Mouse (Mus musculus): ENCODE measurements around the gene Mlf1. TPM values are rescaled to one million over a fixed set of nuclear protein-coding genes. Genes with fewer than 3 reads are reported as not detected.

Mlf1 gene
- polyA plus RNA-seq, 1 experiment: not detected

DNA sequence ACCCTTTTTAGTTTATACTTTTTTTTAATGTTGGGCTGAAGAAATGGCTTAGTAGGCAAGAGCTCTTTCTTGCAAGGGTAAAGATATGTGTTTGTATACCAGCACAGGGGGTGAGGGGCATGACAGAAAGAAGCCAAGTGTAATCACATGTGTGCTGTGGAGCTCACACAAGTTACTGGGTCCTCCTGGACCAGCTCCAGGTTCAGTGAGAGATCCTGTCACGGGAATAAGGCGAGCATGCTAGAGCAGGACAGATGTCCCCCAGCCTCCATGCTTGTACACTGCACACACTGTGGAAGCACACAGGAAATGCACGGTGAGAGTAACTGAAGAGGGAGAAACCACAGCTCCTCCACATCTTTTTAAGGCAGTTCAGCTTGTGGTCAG is 21.1 kb upstream of the Mlf1 start:
- no peak for TF ChIP-seq CTCF (IDR thresholded peaks at IDR 0.05; ENCODE audit: control insufficient read depth, insufficient read depth, low read length)
- TF ChIP-seq POLR2A (IDR thresholded peaks at IDR 0.05; ENCODE audit: borderline replicate concordance, control insufficient read depth, low read depth, low read length): no peak
- Histone ChIP-seq H3K4me1 (ENCODE audit: control insufficient read depth, insufficient read depth, low read length) (no peaks in the 10 kb centered on the region), H3K27ac (ENCODE audit: control insufficient read depth, insufficient read depth, low read depth, low read length, poor library complexity) (no peak overlapping the region), H3K4me3 (replicated peaks; ENCODE audit: control insufficient read depth, low read depth, low read length) (no peak overlapping the region)
- WGBS: 65% methylated on average over 3 of the region's 3 CpGs

DNA sequence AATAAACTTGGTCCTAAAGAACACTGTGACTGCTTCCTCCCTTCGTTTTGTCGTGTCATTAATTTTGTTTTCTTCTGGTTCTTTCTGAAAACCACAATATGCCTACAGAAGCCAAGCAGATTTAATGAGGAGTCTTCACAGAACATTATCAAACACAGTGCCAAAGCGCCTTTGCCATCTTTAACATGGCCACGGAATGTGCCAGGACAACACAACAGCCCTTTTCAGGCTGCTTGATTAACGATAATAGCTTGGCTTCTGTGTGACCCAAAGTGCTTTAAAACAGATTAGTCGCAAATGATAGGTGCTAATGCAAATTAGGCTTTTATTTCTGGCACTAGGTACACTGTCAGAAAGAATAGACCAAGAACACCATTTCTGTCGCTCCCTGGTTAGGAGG is 15.5 kb upstream of the Mlf1 start:
- no peaks in the 10 kb centered on the region for H3K4me1 ChIP-seq (ENCODE audit: control insufficient read depth, insufficient read depth, low read length)
- TF ChIP-seq CTCF (IDR thresholded peaks at IDR 0.05; ENCODE audit: control insufficient read depth, insufficient read depth, low read length) (no peak), POLR2A (IDR thresholded peaks at IDR 0.05; ENCODE audit: borderline replicate concordance, control insufficient read depth, low read depth, low read length) (no peak)
- H3K4me3 ChIP-seq (replicated peaks; ENCODE audit: control insufficient read depth, low read depth, low read length): no peak overlapping the region
- H3K27ac ChIP-seq (ENCODE audit: control insufficient read depth, insufficient read depth, low read depth, low read length, poor library complexity): no peak overlapping the region
- 88% methylated on average over 7 of the region's 7 CpGs for WGBS

DNA sequence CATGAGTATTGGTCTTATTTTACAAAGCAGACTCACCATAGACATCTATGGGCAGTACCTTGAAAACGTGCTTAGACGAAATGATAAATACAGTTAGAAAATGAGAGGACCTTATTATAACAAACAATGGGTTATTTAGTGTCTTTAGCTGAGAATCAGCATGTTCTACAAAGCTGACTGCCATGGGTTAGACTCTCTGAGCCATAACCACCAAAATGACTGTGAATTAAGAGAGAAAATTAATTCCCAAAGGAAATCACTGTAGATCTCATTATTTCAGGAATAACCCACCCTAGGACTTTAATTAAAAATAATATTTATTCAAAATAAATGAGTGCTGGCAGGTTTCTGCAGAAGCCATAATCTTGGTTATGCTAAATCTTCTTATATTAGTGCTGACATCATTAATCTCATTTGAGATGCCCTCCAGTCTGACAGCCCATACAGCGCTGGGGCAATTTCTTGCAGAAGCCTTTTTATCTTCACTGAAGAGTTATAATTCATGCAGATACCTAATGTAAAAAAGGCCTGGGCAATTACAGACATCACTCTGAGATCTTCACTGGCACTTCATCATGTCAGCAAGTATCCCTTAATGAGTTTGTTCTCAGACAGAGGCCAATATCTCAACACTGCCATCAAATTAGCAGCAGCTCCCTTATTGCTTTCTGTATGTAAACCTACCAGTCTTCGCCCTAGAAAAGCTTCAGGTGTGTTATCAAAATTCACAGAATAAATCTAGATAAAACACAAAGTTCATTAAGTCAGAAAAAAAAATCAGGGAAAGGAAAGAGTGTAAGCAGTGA is 7.6 kb upstream of the Mlf1 start:
- H3K4me1 ChIP-seq (ENCODE audit: control insufficient read depth, insufficient read depth, low read length): no peaks in the 10 kb centered on the region
- TF ChIP-seq POLR2A (IDR thresholded peaks at IDR 0.05; ENCODE audit: borderline replicate concordance, control insufficient read depth, low read depth, low read length) (no peak), CTCF (IDR thresholded peaks at IDR 0.05; ENCODE audit: control insufficient read depth, insufficient read depth, low read length) (no peak)
- H3K27ac ChIP-seq (ENCODE audit: control insufficient read depth, insufficient read depth, low read depth, low read length, poor library complexity): no peak overlapping the region
- WGBS: 70% methylated on average over 4 of the region's 4 CpGs
- no peak overlapping the region for H3K4me3 ChIP-seq (replicated peaks; ENCODE audit: control insufficient read depth, low read depth, low read length)

DNA sequence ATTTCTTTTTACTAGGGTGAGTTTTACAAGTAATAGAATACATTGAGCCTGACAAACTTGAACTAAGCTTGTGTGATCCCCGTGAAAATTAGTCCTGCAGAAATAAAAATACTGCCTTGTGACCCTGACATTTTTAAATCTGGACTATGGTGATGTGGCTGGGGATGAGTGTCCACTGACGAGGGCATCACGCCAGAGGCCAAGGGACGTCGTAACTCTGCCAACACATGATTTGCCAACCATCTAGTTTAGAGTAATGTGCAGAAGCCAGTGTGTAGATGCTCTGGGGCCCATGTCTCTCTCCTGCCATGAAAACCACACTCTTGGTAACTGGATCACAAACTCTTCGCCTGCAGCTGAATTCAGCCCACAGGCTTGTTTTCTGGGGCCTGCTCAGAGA is 6.4 kb upstream of the Mlf1 start:
- 77% methylated on average over 6 of the region's 6 CpGs for WGBS
- H3K4me3 ChIP-seq (replicated peaks; ENCODE audit: control insufficient read depth, low read depth, low read length): no peak overlapping the region
- no peaks in the 10 kb centered on the region for H3K4me1 ChIP-seq (ENCODE audit: control insufficient read depth, insufficient read depth, low read length)
- TF ChIP-seq CTCF (IDR thresholded peaks at IDR 0.05; ENCODE audit: control insufficient read depth, insufficient read depth, low read length) (no peak), POLR2A (IDR thresholded peaks at IDR 0.05; ENCODE audit: borderline replicate concordance, control insufficient read depth, low read depth, low read length) (no peak)
- no peak overlapping the region for H3K27ac ChIP-seq (ENCODE audit: control insufficient read depth, insufficient read depth, low read depth, low read length, poor library complexity)

DNA sequence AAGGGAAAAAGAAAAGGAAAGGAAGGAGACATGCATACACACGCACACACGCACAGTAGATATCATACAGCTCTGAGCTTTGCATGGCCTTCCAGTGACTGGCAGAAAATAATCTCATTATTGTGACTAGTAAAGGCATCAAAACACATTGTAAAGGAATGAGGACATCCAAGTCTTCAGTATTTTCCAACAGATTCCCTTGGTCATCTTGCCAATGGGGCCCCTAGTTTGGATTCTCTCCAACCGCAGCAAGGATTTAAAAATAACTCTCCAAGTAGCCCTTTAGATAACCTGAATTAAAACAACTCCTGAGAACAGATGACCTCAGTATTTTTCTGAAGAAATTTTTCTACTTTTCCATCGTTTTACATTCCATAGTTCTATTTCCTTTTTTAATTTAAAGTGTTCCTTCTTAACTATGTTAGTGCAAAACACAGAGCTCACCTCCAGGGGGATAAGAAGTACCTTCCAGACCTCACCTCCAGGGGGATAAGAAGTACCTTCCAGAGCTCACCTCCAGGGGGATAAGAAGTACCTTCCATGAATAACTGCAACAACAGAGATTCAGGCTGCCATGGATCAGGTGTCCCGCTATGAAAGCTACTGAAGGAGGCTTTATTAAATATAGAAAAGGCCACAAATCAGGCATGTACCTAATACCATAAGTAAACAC is 4.4 kb upstream of the Mlf1 start:
- TF ChIP-seq CTCF (IDR thresholded peaks at IDR 0.05; ENCODE audit: control insufficient read depth, insufficient read depth, low read length): no peak
- no peak for TF ChIP-seq POLR2A (IDR thresholded peaks at IDR 0.05; ENCODE audit: borderline replicate concordance, control insufficient read depth, low read depth, low read length)
- WGBS: 70% methylated on average over 5 of the region's 5 CpGs
- H3K27ac ChIP-seq (ENCODE audit: control insufficient read depth, insufficient read depth, low read depth, low read length, poor library complexity): no peak overlapping the region
- no peaks in the 10 kb centered on the region; the same call in 1 of the 2 replicates for H3K4me1 ChIP-seq (ENCODE audit: control insufficient read depth, insufficient read depth, low read length)
- no peak overlapping the region for H3K4me3 ChIP-seq (replicated peaks; ENCODE audit: control insufficient read depth, low read depth, low read length)

DNA sequence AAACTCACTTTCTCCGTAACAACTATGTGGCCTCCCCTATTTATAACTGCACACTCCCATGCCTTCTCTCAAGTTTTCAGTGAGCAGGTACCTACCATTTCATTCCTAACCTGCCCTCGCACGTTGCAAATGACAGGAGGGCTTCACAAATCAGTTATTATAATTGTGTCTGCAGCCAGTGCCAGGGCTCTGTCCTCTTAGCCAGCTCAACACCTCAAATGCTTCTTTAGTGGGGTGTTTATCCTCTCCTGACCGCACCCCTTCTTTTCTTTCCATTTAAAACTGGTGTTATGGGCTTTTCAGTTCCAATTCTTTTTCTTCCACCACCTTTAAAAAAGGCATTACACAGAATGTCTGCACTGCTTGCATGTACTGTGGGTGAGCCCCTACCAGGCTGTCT is 1.7 kb upstream of the Mlf1 start:
- TF ChIP-seq CTCF (IDR thresholded peaks at IDR 0.05; ENCODE audit: control insufficient read depth, insufficient read depth, low read length) (no peak), POLR2A (IDR thresholded peaks at IDR 0.05; ENCODE audit: borderline replicate concordance, control insufficient read depth, low read depth, low read length) (no peak)
- WGBS: 70% methylated on average over 4 of the region's 4 CpGs
- no peak overlapping the region for H3K27ac ChIP-seq (ENCODE audit: control insufficient read depth, insufficient read depth, low read depth, low read length, poor library complexity)
- no peaks in the 10 kb centered on the region; the same call in 1 of the 2 replicates for H3K4me1 ChIP-seq (ENCODE audit: control insufficient read depth, insufficient read depth, low read length)
- H3K4me3 ChIP-seq (replicated peaks; ENCODE audit: control insufficient read depth, low read depth, low read length): no peak overlapping the region

DNA sequence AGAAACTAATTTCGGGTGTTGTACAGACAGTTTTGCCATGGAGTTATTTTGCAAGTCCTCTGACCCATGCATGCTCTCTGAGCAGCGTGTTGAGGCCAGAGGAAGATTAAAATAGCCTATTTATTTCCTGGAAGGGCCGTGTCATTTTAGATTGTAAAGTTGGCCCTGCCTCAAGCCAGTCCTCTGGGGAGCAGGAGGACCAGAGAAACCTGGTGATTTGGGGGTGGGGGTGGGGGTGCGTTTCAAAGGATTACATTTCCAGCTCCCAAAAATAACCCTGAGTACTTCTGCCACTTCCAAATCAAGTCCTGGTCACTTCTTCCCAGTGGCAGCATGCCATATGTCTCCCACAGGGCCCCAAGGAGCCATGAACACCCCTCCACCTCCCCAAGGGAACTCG is 1.1 kb upstream of the Mlf1 start:
- H3K27ac ChIP-seq (ENCODE audit: control insufficient read depth, insufficient read depth, low read depth, low read length, poor library complexity): no peak overlapping the region
- TF ChIP-seq CTCF (IDR thresholded peaks at IDR 0.05; ENCODE audit: control insufficient read depth, insufficient read depth, low read length): no peak
- 52% methylated on average over 5 of the region's 5 CpGs for WGBS
- no peaks in the 10 kb centered on the region; the same call in 1 of the 2 replicates for H3K4me1 ChIP-seq (ENCODE audit: control insufficient read depth, insufficient read depth, low read length)
- H3K4me3 ChIP-seq (replicated peaks; ENCODE audit: control insufficient read depth, low read depth, low read length): no peak overlapping the region

DNA sequence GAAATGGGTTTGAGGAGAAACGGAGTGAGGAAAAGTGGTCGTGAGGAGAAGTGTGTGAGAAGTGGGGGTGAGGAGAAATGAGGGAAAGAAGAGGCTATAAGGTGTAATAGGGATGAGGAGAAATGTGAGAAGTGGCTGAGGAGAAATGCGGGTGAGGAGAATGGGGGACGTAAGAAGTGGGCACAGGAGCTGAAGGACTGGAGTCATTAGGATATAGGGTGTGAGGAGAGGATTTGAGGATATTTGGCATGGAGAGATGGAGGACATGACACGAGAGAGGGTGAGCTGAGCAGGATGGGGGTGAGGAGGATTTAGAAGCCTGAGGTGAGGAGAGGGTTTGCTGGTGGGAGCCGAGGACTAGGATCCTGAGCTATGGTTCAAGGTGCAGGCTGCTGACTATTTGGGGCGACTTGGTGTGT is 472 bp downstream of the Mlf1 start:
- Histone ChIP-seq H3K4me1 (ENCODE audit: control insufficient read depth, insufficient read depth, low read length) (no peaks in the 10 kb centered on the region; the same call in 1 of the 2 replicates), H3K27ac (ENCODE audit: control insufficient read depth, insufficient read depth, low read depth, low read length, poor library complexity) (no peak overlapping the region), H3K4me3 (replicated peaks; ENCODE audit: control insufficient read depth, low read depth, low read length) (no peak overlapping the region)
- 35% methylated on average over 7 of the region's 7 CpGs for WGBS
- TF ChIP-seq CTCF (IDR thresholded peaks at IDR 0.05; ENCODE audit: control insufficient read depth, insufficient read depth, low read length) (no peak), POLR2A (IDR thresholded peaks at IDR 0.05; ENCODE audit: borderline replicate concordance, control insufficient read depth, low read depth, low read length) (no peak)
